Mouse (Mus musculus): ENCODE measurements at regions not wholly inside any gene's neighbourhood (a gene's known extent, or its start where the extent isn't known, plus 50 kb on each side); places are given as distances from the start of the nearest gene placed in this dataset.

- H3K4me3 ChIP-seq (replicated peaks; ENCODE audit: low read length), result no peak overlapping the region
- H3K36me3 ChIP-seq (ENCODE audit: insufficient read depth, low read length), result no peaks in the 10 kb centered on the region
- no peak for TF ChIP-seq CTCF (conservative IDR thresholded peaks at IDR 0.05; ENCODE audit: low read length)
- TF ChIP-seq NANOG (IDR thresholded peaks at IDR 0.05; ENCODE audit: borderline replicate concordance, low read length), result no peak
- no peak for TF ChIP-seq POU5F1 (IDR thresholded peaks at IDR 0.05; ENCODE audit: borderline replicate concordance, low read length)
- peaks cover 33% of the 10 kb centered on the region for H3K4me1 ChIP-seq (replicated peaks; ENCODE audit: low read depth, low read length)
- no peaks in the 10 kb centered on the region for H3K9me3 ChIP-seq (ENCODE audit: low read length)
- peaks cover 72% of the 10 kb centered on the region for H3K27me3 ChIP-seq (ENCODE audit: insufficient read depth, low read length)
These were observed 59.9 kb upstream of the Lrrn2 start for GRCm38 (mm10) chr1:132820136-132820535.

GRCm38 (mm10) chr1:132818296-132818695, 61.8 kb upstream of the Lrrn2 start:
- H3K4me3 ChIP-seq (replicated peaks; ENCODE audit: low read length), result no peak overlapping the region
- H3K9me3 ChIP-seq (ENCODE audit: low read length), result no peaks in the 10 kb centered on the region
- no peak for TF ChIP-seq POU5F1 (IDR thresholded peaks at IDR 0.05; ENCODE audit: borderline replicate concordance, low read length)
- TF ChIP-seq NANOG (IDR thresholded peaks at IDR 0.05; ENCODE audit: borderline replicate concordance, low read length), result no peak
- no peak for TF ChIP-seq CTCF (conservative IDR thresholded peaks at IDR 0.05; ENCODE audit: low read length)
- peaks cover 91% of the 10 kb centered on the region for H3K27me3 ChIP-seq (ENCODE audit: insufficient read depth, low read length)
- H3K4me1 ChIP-seq (replicated peaks; ENCODE audit: low read depth, low read length), result peaks cover 41% of the 10 kb centered on the region
- H3K36me3 ChIP-seq (ENCODE audit: insufficient read depth, low read length), result no peaks in the 10 kb centered on the region

GRCm38 (mm10) chr1:132817366-132817765, 62.7 kb upstream of the Lrrn2 start:
- TF ChIP-seq CTCF (conservative IDR thresholded peaks at IDR 0.05; ENCODE audit: low read length) (no peak), POU5F1 (IDR thresholded peaks at IDR 0.05; ENCODE audit: borderline replicate concordance, low read length) (no peak), NANOG (IDR thresholded peaks at IDR 0.05; ENCODE audit: borderline replicate concordance, low read length) (no peak)
- peaks cover 97% of the 10 kb centered on the region for H3K27me3 ChIP-seq (ENCODE audit: insufficient read depth, low read length)

GRCm38 (mm10) chr1:132805543-132805942, 63.9 kb upstream of the Nfasc start:
- Histone ChIP-seq H3K27me3 (ENCODE audit: insufficient read depth, low read length) (peaks cover 73% of the 10 kb centered on the region), H3K4me1 (replicated peaks; ENCODE audit: low read depth, low read length) (peaks cover 35% of the 10 kb centered on the region), H3K36me3 (ENCODE audit: insufficient read depth, low read length) (no peaks in the 10 kb centered on the region), H3K9me3 (ENCODE audit: low read length) (no peaks in the 10 kb centered on the region), H3K4me3 (replicated peaks; ENCODE audit: low read length) (no peak overlapping the region)
- TF ChIP-seq POU5F1 (IDR thresholded peaks at IDR 0.05; ENCODE audit: borderline replicate concordance, low read length) (no peak), NANOG (IDR thresholded peaks at IDR 0.05; ENCODE audit: borderline replicate concordance, low read length) (no peak), CTCF (conservative IDR thresholded peaks at IDR 0.05; ENCODE audit: low read length) (no peak)

More at GRCm38 (mm10) chr1:132817366-132817765, 62.7 kb upstream of the Lrrn2 start:
- no peaks in the 10 kb centered on the region for H3K36me3 ChIP-seq (ENCODE audit: insufficient read depth, low read length)
- H3K9me3 ChIP-seq (ENCODE audit: low read length), result no peaks in the 10 kb centered on the region
- peaks cover 34% of the 10 kb centered on the region for H3K4me1 ChIP-seq (replicated peaks; ENCODE audit: low read depth, low read length)
- H3K4me3 ChIP-seq (replicated peaks; ENCODE audit: low read length), result no peak overlapping the region

- Histone ChIP-seq H3K4me1 (replicated peaks; ENCODE audit: low read depth, low read length) (peaks cover 40% of the 10 kb centered on the region), H3K36me3 (ENCODE audit: insufficient read depth, low read length) (no peaks in the 10 kb centered on the region), H3K4me3 (replicated peaks; ENCODE audit: low read length) (no peak overlapping the region), H3K27me3 (ENCODE audit: insufficient read depth, low read length) (peaks cover 57% of the 10 kb centered on the region), H3K9me3 (ENCODE audit: low read length) (no peaks in the 10 kb centered on the region)
- TF ChIP-seq NANOG (IDR thresholded peaks at IDR 0.05; ENCODE audit: borderline replicate concordance, low read length) (no peak), CTCF (conservative IDR thresholded peaks at IDR 0.05; ENCODE audit: low read length) (no peak), POU5F1 (IDR thresholded peaks at IDR 0.05; ENCODE audit: borderline replicate concordance, low read length) (no peak)
These were observed 62.2 kb upstream of the Nfasc start for GRCm38 (mm10) chr1:132803842-132804241.

GRCm38 (mm10) chr1:132802380-132802779, 60.8 kb upstream of the Nfasc start:
- Histone ChIP-seq H3K27me3 (ENCODE audit: insufficient read depth, low read length) (peaks cover 58% of the 10 kb centered on the region), H3K36me3 (ENCODE audit: insufficient read depth, low read length) (no peaks in the 10 kb centered on the region), H3K9me3 (ENCODE audit: low read length) (no peaks in the 10 kb centered on the region), H3K4me3 (replicated peaks; ENCODE audit: low read length) (no peak overlapping the region), H3K4me1 (replicated peaks; ENCODE audit: low read depth, low read length) (peaks cover 54% of the 10 kb centered on the region)
- TF ChIP-seq POU5F1 (IDR thresholded peaks at IDR 0.05; ENCODE audit: borderline replicate concordance, low read length) (no peak), CTCF (conservative IDR thresholded peaks at IDR 0.05; ENCODE audit: low read length) (peak; percentile 26; the same call in 1 of the 2 replicates)

GRCm38 (mm10) chr1:132800285-132800684, 58.7 kb upstream of the Nfasc start:
- H3K4me3 ChIP-seq (replicated peaks; ENCODE audit: low read length), result peak overlapping the region; percentile 35
- H3K4me1 ChIP-seq (replicated peaks; ENCODE audit: low read depth, low read length), result peaks cover 57% of the 10 kb centered on the region
- H3K9me3 ChIP-seq (ENCODE audit: low read length), result no peaks in the 10 kb centered on the region
- H3K36me3 ChIP-seq (ENCODE audit: insufficient read depth, low read length), result no peaks in the 10 kb centered on the region
- peaks cover 49% of the 10 kb centered on the region for H3K27me3 ChIP-seq (ENCODE audit: insufficient read depth, low read length)
- TF ChIP-seq NANOG (IDR thresholded peaks at IDR 0.05; ENCODE audit: borderline replicate concordance, low read length) (no peak), POU5F1 (IDR thresholded peaks at IDR 0.05; ENCODE audit: borderline replicate concordance, low read length) (no peak), CTCF (conservative IDR thresholded peaks at IDR 0.05; ENCODE audit: low read length) (no peak)

- Histone ChIP-seq H3K4me3 (replicated peaks; ENCODE audit: low read length) (no peak overlapping the region), H3K27me3 (ENCODE audit: insufficient read depth, low read length) (peaks cover 38% of the 10 kb centered on the region), H3K4me1 (replicated peaks; ENCODE audit: low read depth, low read length) (peaks cover 57% of the 10 kb centered on the region), H3K36me3 (ENCODE audit: insufficient read depth, low read length) (no peaks in the 10 kb centered on the region), H3K9me3 (ENCODE audit: low read length) (no peaks in the 10 kb centered on the region)
- TF ChIP-seq NANOG (IDR thresholded peaks at IDR 0.05; ENCODE audit: borderline replicate concordance, low read length) (no peak), CTCF (conservative IDR thresholded peaks at IDR 0.05; ENCODE audit: low read length) (no peak), POU5F1 (IDR thresholded peaks at IDR 0.05; ENCODE audit: borderline replicate concordance, low read length) (no peak)
These were observed 57.7 kb upstream of the Nfasc start for GRCm38 (mm10) chr1:132799258-132799657.

- Histone ChIP-seq H3K4me1 (replicated peaks; ENCODE audit: low read depth, low read length) (peaks cover 23% of the 10 kb centered on the region), H3K36me3 (ENCODE audit: insufficient read depth, low read length) (no peaks in the 10 kb centered on the region), H3K27me3 (ENCODE audit: insufficient read depth, low read length) (peaks cover 18% of the 10 kb centered on the region), H3K9me3 (ENCODE audit: low read length) (no peaks in the 10 kb centered on the region), H3K4me3 (replicated peaks; ENCODE audit: low read length) (no peak overlapping the region)
- TF ChIP-seq POU5F1 (IDR thresholded peaks at IDR 0.05; ENCODE audit: borderline replicate concordance, low read length) (no peak), NANOG (IDR thresholded peaks at IDR 0.05; ENCODE audit: borderline replicate concordance, low read length) (no peak), CTCF (conservative IDR thresholded peaks at IDR 0.05; ENCODE audit: low read length) (no peak)
These were observed 52.9 kb upstream of the Nfasc start for GRCm38 (mm10) chr1:132794462-132794861.
